Mouse (Mus musculus): Measurements from ENCODE around the gene Olfr492. TPM values are rescaled to one million over a fixed set of nuclear protein-coding genes. Genes with fewer than 3 reads are reported as not detected.

Olfr492 gene
- total RNA-seq (2021): not detected
- long read RNA-seq, experiment 1: 0 reads
- long read RNA-seq, experiment 2: 0 reads

- no peak for DNase-seq (ENCODE audit: low spot score in 2 of 2)
Measured at GRCm38 (mm10) chr7:108323574-108323973, at the start of gene Olfr492. TSS of gene Olfr492 (minus strand) at chr7:108323674.

GRCm38 (mm10) chr7:108365035-108365434 is 41.6 kb upstream of the Olfr492 start, which contains the start of gene Olfr494:
TSS of gene Olfr494 (plus strand) at chr7:108365335.
- DNase-seq (ENCODE audit: low spot score in 2 of 2): no peak

GRCm38 (mm10) chr7:108346879-108347278 is 23.4 kb upstream of the Olfr492 start, which contains the start of gene Olfr493:
TSS of gene Olfr493 (minus strand) at chr7:108346979.
- no peak for DNase-seq (ENCODE audit: low spot score in 2 of 2)

- no peak for DNase-seq (ENCODE audit: low spot score in 2 of 2)
Measured at GRCm38 (mm10) chr7:108313151-108313550, 10.3 kb downstream of the Olfr492 start, which contains the start of gene Olfr491. TSS of gene Olfr491 (plus strand) at chr7:108313451.

- no peak for DNase-seq (ENCODE audit: low spot score in 2 of 2)
Measured at GRCm38 (mm10) chr7:108288834-108289233, 34.6 kb downstream of the Olfr492 start, which contains the start of gene Olfr490. TSS of gene Olfr490 (minus strand) at chr7:108288934.

Other genes with a start within 250 kb of the Olfr492 start
- gene Olfr481, start 243.8 kb downstream of the Olfr492 start, total RNA-seq (2021): not detected
- 1 to 10 TPM; 1.9 to 2.0 TPM for gene Olfr482, start 226.1 kb downstream of the Olfr492 start, total RNA-seq (2021)
- gene Olfr483, start 222.8 kb downstream of the Olfr492 start, total RNA-seq (2021): not detected
- not detected for gene Olfr484, start 196.2 kb downstream of the Olfr492 start, total RNA-seq (2021)
- not detected for gene Olfr485, start 163.8 kb downstream of the Olfr492 start, total RNA-seq (2021)
- not detected for gene Olfr486, start 150.9 kb downstream of the Olfr492 start, total RNA-seq (2021)
- not detected for gene Olfr487, start 109.0 kb downstream of the Olfr492 start, total RNA-seq (2021)
- gene Olfr488, start 65.3 kb downstream of the Olfr492 start, total RNA-seq (2021): not detected
- gene Olfr490, start 34.7 kb downstream of the Olfr492 start, total RNA-seq (2021): not detected
- gene Olfr491, start 10.2 kb downstream of the Olfr492 start, total RNA-seq (2021): not detected
- gene Olfr493, start 23.3 kb upstream of the Olfr492 start, total RNA-seq (2021): not detected
- not detected for gene Olfr494, start 41.7 kb upstream of the Olfr492 start, total RNA-seq (2021)
- gene Olfr495, start 69.5 kb upstream of the Olfr492 start, total RNA-seq (2021): not detected
- not detected for gene Olfr497, start 96.7 kb upstream of the Olfr492 start, total RNA-seq (2021)
- not detected for gene Olfr498, start 141.7 kb upstream of the Olfr492 start, total RNA-seq (2021)
- not detected for gene Olfr502, start 201.4 kb upstream of the Olfr492 start, total RNA-seq (2021)
- not detected for gene Olfr503, start 220.9 kb upstream of the Olfr492 start, total RNA-seq (2021)
- gene Olfr504, start 242.1 kb upstream of the Olfr492 start, total RNA-seq (2021): not detected

Measured in adrenal gland, adult 18-20 months (tissue).